Mouse (Mus musculus) kidney, postnatal 4 days (tissue): ENCODE measurements around the gene Tm9sf2.
A peak's percentile ranks its signal among the peaks of the same experiment; 100 is the strongest.
"Not testable (repeated sequence)": the region's sequence is repeated elsewhere in the genome, so short reads cannot be mapped to it uniquely, and the experiment has no call there.

Source experiments
- DNase-seq, 2 experiments: peaks; one replicate each; pipeline ENCODE4 v3.0.0; 2021; ENCODE audit warnings: mixed read lengths in 2 of 2

The Tm9sf2 gene

DNA sequence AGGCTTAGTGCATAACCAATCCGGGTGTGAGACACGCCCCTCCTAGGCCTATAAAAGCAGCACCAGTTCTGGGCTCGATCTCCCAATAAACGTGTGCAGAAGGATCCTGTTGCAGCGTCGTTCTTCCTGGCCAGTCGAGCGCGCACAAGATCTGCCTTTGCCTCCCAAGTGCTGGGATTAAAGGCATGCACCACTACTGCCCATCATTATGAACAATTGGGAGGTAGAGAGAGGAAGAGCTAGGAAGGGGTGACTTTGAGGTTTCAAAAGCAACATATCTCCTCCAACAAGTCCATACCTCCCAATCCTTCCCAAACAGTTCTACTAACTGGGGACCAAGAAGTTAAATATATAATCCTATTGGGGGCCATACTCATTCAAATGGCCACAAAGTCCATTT lies 4.9 kb upstream of the Tm9sf2 start:
- not testable (repeated sequence) for DNase-seq

DNA sequence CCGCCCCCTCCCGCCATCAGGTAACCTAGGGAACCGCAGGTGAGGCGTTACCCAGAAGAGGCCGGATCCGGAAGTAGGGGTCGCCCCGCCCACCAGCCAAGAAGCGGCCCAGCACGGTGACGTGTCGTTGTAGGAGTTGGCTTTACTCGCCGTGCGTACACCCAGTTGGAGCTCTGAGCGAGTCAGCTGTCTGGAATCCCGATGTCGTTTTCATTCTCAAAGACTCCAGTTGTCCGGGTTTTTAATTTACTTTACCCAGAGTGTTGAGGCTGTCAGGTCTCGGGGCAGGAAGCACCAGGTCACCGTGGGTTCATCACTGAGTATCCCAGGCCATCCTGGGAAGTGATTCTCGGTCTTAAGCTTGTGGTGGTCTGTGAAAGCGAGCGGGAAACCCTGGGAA lies 2.0 kb upstream of the Tm9sf2 start:
- peak; percentile 96 to 98 for DNase-seq

DNA sequence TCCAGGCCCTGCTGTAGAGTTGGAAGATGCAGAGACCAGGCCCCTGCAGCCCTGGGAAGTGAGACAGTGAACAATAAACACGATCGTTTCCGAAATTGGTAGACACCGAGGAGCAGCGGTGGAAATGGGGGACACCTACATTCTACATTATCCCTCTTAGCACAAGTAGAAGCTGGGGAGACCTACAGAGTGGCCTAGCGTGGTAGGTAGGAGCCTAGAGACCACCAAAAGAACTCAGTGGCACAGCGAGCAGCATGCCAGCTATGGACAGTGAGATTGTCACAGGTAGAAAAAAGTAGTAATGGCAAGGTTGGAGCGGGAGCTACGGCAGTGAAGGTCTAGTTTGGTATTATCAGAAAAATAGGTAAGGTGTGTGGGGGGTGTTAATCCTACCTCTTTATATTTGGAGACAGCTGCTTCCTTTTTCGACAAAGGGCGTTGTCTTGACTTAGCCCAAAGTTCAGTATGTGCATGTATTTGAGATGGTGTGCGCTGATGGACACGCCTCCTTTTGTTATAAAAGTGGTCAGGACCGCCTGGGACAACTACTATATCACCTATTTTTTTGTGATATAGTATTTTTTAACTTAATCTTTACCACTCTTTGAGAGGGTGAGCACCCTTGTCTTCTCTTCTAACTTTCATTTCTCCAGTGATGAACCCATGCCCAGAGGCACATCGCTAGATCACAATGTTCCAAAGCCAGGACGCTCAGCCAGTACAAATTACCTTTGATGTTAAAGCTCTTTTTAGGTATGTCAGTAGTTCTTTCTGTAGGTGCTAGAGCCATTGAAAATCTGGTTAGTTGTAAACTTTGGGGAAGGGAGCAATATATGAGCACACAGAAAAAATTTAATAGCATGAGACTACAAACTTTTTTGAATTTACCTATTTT lies 1.2 kb upstream of the Tm9sf2 start:
- DNase-seq, result no peak

DNA sequence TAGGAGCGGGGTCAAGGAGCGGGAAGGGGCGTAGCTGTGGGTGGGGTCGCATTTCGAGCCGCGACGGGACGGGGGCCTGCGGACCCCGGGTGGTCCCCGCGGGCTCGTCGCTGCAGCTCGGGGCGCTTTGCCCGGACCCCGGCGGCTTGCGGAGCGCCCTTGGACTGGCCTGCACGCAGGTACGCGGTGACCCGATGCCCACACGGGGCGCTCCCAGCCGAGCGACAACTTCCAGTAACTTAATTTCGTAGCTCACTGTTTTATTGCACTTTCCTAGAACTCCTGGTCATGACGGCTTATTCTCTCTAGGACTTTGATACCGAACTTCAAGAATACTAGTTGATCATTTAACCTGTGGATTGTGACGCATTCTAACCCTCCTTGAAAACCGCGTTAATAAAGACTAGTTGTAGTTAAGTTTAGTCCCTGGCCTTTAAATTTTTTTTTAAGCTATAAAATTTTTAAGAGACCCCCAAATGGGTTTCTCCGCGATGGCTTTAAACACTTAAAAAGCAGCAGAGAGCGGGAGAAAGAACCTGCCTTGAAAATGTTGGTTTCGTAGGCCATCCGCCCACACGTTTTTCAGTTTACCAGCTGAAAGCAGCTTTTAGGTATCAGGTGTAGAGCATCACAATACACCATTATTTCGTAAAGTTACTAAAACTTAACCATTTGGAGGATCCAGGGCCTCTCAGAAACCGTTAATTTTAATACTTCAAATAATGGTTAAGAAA lies 810 bp downstream of the Tm9sf2 start:
- peak; percentile 60 to 74 for DNase-seq

DNA sequence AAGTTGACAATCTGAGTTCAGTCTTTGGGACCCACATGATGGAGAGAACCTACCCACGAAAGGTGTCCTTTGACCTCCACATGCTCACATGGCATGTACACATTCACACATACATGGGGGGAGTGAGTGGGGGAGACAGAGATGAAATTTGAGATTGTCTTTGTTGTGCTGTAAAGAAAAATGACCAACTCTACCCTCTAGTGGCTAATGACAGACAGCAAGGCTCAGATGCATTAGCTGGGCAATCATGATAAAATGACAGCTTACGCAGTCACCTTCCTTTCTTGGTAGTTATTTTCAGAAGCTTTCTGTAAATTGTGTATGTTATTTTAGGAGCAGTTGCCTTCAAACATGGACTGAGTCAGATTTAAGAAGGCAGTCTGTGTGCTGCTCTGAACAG lies 4.8 kb downstream of the Tm9sf2 start:
- DNase-seq, result no peak

DNA sequence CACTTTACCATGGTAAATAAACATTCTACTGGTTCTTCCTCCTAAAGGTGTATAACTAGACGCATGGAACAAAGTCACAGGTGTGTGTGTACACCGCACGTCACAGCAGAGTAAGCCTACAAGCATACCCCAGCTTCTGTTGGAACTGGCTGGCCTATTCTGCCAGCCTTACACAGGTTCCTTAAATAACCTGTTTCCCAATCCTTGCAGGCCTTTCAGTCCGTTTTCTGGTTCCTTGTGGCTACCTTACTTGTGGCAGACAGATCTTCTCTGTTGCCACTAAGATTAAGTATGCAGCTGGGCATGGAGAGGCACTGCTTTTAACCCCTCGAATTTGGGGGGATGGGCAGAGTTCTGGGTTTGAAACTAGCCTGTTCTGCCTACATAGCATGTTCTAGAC lies 5.5 kb downstream of the Tm9sf2 start:
- no peak for DNase-seq

DNA sequence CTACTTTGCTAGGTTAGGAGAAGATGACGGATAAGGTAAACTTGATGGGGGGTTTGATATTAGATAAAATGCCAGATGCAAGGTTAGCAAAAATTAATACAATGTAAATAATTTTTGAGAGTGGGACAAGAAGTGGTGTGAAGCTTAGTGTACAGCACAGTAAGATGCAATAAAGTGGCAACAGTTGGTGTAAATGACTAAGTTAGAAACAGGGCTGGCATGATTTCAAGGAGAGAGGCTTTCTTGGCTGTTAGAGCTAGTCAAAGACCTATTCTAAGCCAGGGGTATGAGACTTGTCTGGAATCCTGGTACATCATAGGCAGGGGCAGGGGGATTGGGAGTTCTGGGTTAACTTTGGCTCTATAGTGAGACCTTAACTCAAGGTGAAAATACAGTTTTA lies 9.4 kb downstream of the Tm9sf2 start:
- DNase-seq, result no peak

DNA sequence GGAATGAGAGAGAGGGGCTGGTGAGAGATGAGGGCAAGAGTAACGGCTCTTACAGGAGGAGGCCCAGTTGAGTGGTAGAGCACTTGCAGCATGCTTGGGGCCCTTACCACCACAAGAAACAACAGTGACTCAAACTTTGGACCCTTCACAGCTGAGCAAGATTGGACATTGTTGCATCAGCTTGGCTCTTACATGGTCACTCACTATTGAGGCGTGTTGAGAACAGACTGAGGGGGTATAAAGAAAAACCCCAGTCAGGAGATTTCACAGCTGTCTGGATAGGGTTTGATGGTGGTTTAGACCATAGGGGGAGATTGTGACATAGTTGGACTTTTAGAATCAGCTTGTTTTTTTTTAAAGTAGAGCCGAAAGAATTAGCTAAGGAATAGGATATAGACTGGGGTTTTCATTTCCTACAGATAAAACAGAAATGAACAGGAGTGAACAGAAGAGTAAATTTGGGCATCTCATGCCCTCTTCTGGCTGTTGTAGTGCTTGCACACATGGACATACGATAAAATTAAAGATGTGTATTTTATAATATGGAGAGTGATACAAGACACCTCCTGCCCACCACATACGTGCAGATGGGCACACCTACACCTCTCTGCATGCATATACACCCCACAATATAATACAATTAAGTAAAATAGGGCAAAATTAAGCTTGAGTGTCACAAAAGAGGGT lies 23.4 kb downstream of the Tm9sf2 start:
- DNase-seq, result peak; percentile 16 to 27

DNA sequence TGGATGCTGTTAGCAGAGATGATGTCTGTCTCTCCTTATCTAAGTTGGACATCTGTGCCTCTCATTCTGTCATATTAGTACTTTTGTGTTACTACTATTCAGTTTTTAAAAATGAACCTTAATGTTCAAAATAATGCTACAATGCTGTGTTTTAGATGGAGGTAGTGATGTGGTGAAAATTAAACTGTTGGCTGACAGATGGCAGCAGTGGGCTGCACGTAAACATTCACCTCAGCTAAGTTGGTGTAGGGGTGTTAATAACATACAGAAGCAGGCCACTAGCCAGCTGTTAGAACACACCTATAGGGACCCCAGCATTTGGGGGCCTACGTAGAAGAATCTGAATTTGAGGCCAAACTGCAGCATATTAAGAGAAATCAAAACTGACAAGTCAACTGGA lies 24.8 kb downstream of the Tm9sf2 start:
- no peak for DNase-seq

DNA sequence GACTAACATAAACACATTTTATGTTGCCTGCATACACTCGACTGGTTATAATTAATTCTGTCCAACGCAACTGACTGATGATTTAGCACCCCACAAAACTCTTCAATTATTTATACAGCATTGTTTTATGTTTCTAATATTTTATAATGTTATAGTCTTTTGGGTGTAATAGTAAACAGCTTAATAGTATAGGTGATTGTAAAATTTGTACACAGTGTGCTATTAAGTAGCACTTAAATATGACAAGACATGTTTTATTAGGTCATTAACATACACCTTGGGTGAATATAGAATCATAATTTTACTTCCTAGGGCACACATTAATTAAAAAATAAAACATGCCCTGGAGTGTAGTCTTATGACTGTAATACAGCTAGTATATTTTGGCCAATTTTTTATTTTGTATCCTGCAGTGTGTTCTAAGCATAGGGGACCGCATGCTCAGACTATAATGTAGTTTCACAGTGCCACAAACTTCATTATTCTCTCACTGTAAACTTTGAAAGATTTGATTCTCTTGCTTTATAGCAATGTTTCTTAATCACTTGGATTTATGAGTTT lies 29.6 kb downstream of the Tm9sf2 start:
- DNase-seq, result no peak

DNA sequence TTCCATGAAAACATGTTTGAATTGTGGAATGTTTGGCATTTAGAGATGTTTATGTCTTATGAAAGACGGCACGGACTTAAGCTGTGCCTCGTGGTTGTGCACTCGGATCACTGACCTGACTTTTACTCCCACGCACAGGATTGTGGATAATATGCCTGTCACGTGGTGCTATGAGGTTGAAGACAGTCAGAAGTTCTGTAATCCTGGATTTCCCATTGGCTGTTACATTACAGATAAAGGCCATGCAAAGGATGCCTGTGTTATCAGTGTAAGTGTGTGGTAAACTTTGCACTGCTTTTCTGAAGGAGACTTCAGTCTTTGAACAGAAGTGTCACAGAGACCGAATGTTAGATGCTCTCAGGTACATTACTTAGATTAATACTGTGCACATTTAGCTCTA lies 30.4 kb downstream of the Tm9sf2 start:
- DNase-seq, result no peak

DNA sequence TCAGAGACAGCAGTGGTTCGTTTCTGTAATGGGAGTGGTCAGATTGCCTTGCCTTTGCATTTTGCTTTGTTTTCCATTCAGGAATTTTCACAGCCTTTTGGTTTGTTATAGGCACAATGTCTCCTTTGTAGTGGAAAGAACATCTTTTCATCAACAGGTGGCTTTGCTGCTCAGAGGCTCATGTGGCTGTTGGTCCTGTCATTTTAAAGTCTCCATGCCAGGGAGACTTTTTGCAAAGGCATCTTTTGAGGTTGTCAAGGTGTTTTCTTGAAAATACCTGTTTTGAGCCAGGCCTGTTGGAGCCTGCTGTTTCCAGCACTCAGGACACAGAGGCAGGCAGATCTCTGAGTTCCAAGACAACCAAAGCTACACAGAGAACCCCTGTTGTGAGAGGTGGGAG lies 33.3 kb downstream of the Tm9sf2 start:
- DNase-seq, result no peak

DNA sequence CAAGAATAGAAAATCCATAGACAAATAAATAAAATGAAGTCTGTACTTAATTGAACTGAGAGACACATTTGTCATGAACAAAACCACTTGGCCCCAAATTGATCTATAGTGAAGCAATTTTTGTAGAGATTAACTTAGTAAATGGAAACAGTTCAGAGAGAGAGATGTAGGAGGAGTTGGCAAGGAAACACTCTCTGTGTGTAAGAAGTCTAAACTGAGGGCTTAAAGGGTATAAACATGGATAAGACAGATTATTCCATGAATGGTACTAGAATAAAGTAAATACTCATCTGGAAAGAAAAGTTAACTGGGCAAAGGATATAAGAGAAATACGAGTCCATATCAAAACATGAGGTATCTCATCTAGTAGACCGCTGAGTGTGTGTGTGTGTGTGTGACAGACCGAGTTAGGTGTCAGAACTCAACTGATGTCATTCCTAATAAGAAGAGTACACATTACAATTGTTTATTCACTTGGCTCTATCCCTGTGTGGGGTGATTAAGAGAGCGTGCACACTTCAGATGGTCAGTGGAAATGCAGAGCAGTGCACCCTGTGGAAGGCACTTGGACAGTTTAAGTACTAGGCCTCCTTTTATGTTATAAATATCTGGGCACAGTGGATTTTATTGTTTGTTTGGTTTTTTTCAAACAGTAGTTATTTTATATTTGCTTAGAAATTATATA lies 36.9 kb downstream of the Tm9sf2 start:
- DNase-seq, result no peak

DNA sequence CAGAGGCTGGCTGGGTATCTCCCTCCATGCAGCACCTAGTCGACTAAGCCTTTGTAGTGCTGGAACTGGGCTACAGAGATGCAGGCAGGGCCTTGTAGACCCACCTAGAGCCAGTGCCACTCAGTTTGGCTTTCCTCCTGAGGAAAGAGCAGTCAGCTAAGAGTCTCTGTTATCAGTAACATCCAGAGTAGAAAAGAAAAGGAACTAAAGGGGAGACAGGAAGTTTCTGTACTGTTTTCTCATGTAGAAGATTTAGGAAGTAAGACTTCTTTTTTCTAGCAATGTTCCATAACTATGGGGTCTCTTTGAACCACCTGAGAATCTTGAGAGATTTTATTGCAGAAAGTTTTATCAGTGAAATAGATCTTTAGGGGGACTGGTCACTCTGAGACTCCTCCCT lies 38.5 kb downstream of the Tm9sf2 start:
- no peak for DNase-seq

DNA sequence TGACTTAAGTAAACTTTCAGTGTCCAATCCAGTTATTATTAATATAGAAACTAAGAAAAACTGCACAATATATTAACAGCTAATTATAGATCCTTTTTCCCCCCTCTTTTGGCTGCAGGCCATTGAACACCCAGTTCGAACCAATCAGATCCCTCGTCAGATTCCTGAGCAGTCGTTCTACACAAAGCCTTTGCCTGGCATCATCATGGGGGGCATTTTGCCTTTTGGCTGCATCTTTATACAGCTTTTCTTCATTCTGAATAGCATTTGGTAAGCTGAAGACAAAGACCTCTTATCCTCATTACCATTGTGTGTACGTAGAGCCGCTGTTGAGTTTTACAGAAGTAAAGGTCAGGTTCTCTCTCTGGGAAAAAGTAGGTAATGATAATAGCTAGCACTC lies 43.8 kb downstream of the Tm9sf2 start:
- DNase-seq, result no peak

DNA sequence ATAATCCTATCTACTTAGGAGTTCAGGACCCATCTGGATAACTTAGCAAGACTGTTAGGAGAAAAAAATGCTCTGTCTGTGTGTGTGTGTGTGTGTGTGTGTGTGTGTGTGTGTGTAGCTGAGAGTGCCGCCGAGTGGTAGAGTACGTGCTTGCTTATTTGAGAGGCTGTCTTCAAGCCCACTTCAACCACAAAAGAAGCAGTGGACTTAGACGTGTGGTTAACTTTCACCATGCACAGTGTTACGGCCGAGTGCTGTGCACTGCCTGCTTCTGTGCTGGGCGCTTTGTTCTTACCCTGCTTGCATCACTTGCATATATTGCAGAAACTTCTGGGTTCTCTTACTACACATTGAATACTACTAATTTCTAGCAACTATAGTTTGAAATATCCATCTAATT lies 50.9 kb downstream of the Tm9sf2 start:
- no peak for DNase-seq

DNA sequence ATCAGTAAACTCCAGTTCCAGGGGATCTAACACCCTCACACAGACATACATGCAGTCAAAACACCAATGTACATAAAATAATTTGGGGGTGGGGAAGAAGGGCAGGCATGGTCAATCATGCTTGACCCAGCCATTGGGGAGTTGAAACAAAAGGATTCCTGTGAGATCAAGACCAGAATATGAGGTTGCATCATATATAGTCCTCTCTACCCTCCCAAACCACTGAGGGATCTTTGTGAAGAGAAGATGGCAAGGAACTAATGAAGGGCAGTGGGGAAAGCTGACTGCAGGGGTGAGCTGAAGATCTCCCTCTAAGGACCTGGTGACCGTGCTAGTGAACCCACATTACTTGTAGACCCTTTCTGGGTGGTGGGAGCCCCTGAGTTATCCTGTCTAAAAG lies 54.1 kb downstream of the Tm9sf2 start:
- DNase-seq, result no peak

DNA sequence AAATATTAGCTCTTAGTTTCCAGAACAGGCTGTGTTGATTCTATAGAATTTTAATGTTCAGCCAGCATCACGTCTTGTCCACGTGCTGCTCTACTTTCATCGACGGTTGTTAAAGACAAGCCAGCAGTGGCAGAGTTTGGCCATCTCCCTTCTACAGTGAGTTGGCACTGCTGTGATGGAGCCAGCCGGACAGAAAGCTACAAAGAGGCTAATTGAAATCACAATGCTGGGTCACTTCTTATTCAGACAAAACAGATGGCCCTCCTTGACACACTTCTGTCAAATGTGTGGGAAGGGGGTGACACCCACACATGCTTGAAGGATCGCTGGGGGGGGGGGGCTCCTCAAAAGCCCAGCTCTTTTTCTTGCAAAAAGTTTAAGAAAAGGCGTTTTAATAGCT lies 62.1 kb downstream of the Tm9sf2 start:
- no peak for DNase-seq

DNA sequence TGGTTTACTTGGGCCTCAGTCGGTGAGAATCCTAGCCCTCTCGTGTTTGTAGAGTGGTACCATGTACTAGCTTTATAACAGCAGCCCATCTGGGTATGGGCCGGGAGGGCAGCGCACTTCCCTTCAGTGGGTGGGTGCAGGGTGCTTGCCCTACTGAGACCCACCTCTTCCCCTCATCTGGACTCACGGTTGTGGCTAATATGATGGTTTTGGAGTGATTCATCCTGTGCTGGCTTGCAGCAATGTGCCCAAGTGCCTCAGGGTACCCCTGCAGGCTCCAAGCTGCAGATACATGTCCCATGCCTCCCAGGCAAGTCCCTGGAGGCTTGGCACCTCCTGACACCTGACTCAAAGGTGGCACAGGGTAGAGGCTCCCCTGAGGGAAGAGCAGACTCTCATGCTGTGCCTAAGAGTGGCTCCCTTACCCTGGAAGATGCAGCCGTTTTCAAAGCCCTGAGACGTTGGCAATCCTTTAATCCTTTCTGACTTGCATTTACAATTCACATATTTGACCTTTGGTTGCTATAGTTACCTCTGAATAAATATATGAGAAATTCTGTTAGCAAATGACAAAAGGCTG lies 63.5 kb downstream of the Tm9sf2 start:
- no peak for DNase-seq

DNA sequence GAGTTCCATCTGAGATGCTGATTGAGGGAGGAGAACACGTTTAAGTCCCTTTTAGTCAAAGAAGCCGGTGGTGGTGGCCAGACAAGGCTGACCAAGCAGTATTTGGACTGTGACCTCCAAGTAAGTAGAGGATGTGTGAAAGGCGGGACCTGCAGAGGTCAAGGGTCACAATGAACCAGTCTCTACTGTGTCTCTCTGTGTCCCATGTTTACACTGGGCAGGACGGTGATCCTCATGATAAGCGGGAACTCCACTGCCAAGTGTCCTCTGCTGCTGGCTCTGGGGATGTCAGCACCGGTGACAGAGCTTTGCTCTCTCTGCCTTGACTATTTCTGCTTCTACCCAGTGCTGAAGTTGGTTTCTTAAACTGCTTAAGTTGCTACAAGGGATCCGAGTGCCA lies 64.2 kb downstream of the Tm9sf2 start:
- DNase-seq, result no peak

DNA sequence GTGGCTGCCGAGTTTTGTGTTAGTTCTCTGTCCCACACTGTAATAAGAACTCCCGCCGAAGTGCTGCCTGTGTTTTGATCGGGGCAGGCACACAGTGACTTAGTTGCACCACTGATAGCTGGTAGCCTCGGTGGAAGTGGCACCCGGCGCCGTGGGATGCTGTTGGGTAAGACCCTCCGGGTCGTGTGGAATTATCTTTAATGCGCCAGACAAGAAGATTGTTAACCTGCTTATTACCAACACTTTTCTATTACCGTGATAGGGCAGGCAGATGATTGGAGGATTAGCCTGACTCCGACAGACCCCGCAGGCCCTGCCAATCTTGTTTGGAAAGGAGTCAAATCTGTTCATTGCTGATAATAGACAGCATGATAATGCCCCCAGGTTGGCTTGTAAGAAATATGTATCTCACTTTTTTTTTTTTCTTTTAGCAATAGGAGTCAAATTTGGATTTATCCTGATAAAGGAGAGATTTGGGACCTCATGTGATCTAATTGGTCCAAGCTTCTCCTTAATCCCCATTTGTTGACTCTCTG lies 69.5 kb downstream of the Tm9sf2 start:
- no peak for DNase-seq

DNA sequence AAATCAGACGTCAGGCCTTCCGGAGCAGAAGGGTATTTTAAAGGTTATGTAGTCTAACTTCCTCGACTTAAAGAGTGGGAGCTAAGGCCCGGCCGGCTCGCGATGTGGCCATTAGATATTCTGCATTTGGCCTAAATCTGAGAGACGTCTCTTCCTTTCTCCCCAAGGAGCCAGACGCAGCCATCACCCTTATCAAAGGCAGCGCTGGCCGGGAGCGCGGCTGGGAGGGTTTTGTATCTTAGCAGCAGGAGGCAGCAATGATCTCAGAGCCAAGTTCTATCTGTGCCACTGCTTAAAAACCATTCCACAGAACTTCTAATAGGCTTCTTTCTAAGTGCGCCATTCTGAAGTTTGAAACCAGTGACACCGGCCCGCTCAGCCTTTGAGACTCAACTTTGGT lies 72.4 kb downstream of the Tm9sf2 start:
- DNase-seq, result no peak
